Mouse (Mus musculus) CD4-positive, CD25-positive, alpha-beta regulatory T cell, adult 2 months (primary cell): Measurements from ENCODE around the gene Gosr2.
A peak's percentile ranks its signal among the peaks of the same experiment; 100 is the strongest.

Experiments used
- DNase-seq: peaks from one replicate; pipeline ENCODE4 v3.0.0-alpha.2; 2012; ENCODE audit warnings: low read depth, low spot score

Gene Gosr2

GRCm38 (mm10) chr11:103691036-103691435 lies 6.7 kb downstream of the Gosr2 start:
- no peak for DNase-seq

GRCm38 (mm10) chr11:103688980-103689378 lies 8.7 kb downstream of the Gosr2 start:
- no peak for DNase-seq

- no peak for DNase-seq
Observed at GRCm38 (mm10) chr11:103688271-103688979, 9.3 kb downstream of the Gosr2 start.

DNA sequence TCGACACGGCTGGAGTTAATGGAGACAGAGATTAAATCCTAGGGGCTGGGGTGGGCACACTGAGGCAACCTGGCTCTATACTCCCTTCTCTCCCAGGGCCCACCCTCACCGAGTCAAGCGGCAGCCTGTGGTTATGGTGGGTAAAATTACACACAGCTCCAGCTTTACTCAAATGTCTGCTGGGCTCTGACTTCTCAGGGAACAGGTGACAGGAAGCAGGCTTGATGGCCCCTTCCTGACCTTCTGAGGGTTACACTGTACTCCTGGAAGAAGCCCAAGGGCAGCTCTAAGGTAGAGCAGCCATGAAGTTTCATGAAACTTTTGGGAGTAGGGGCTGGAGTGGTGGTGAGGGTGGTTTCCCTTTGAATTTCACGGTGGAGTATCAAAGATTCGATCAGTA lies 11.0 kb downstream of the Gosr2 start:
- no peak for DNase-seq

DNA sequence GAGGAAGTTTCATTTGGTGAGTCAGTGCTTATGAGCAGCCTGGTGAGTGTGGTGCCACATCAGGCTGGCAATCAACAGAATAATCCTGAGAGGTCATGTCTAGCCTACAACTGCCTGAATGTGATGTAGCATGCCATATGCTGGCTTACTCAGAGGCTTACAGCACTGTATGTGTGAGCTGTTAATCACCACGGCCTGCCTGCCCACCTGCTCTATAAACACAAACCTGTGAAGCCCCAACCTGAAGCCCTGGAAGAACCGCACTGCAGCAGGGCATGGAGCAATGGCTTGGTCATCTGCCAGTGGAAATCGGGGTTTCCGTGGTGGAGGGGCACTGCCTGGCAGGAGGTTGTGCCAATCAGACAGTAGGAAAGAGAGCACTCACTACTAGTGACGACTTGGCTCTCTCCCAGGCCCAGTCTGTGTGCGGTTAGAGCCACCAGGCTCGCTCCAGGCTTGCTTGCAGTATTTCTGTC lies 12.4 kb downstream of the Gosr2 start:
- DNase-seq = no peak

DNA sequence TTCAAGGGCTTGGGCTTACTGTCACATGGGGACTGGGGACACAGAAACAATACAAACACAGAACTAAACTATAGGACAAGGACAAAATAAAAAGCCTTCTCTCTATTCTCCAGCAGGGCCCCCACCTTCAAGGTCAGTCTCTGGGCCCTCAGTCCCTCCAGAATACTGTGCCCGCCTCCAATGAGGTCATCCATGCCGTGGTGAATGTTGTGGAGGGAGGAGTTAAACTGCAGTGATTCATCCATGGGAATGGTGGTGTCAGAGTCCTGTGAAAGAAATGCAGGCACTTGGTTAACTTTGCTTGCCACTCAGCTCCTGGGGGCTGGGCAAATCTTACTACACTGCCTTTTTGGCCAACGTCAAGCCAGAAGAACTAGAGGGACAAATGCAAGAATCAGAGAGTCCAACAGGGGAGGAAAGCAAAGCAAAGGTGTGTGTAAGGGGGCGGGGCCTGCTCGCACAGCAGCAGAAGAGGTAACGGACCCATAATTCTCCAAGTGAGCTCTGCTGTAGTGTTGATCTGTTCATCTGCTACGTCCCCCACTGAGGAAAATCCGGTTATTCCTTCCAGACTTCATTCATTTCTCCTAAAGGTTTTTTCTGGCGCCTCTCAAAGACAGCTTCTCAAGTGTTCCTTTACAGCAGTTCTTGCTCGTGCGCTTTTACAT lies 13.9 kb downstream of the Gosr2 start:
- DNase-seq = no peak

DNA sequence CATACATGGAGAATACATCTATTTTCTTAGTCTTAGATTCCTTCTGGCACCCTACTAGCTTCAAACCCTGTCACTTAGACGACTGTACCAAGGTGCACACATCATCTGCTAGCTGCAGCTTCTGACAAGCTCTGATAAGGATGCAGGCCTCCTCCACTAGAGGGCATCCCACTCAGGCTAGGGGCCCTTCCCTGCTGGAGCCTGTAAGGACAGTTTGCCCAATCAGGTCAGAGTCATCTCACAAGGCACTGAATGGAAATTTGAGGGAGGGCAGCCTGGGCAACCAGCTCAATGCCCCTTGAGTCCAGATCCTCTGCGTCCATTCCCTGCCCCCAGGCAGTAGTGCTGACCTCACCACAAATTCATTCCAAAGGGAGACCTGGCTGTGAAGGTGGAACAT lies 20.7 kb downstream of the Gosr2 start:
- peak; percentile 56 for DNase-seq

- DNase-seq = peak; percentile 73
Observed at GRCm38 (mm10) chr11:103675556-103675955, 22.1 kb downstream of the Gosr2 start.

- DNase-seq = no peak
Observed at GRCm38 (mm10) chr11:103666907-103667426, 30.7 kb downstream of the Gosr2 start.

GRCm38 (mm10) chr11:103666181-103666906 lies 31.4 kb downstream of the Gosr2 start:
- DNase-seq = no peak

- DNase-seq = no peak
Observed at GRCm38 (mm10) chr11:103665695-103666094, 32.0 kb downstream of the Gosr2 start.

GRCm38 (mm10) chr11:103663119-103663518 lies 34.6 kb downstream of the Gosr2 start:
- no peak for DNase-seq

DNA sequence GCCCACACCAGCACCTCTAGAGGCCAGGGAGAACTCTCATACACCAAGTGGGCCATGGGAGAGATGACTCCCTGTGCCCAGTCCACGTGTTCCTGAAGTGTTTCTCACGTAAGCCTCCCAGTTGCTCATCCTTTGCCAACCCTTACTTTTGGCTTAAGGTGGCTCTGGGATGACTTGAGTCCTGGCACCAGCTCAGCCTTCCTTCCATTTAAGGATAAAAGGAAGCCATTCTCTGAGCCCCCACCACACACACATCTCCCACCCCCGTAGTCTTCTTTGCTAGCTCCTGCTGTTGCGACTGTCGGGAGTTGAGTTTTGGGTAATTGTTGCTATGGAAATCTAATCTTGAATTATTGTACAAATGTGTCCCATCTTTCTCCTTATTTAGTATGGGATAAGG lies 35.2 kb downstream of the Gosr2 start:
- DNase-seq = no peak

DNA sequence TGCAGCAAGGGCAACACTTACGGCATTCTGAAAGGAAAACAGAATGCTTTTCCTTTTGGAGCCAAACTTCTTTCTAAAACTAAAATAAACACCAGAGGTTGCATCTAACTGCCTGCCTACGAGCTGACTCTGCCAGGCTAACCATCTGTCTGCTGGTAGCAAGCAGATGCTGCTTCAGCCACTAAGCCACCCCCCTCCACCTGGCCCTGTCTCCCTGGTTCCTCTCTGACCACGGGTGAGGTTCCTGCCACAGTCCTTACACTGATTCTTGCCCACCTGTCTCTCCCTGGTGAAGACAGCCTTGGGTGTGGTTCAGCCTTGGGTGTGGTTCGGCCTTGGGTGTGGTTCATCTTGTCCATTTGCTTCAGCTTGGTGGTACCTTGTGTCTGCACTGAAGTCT lies 35.8 kb downstream of the Gosr2 start:
- no peak for DNase-seq

GRCm38 (mm10) chr11:103658189-103658588 lies 39.5 kb downstream of the Gosr2 start:
- DNase-seq = no peak

DNA sequence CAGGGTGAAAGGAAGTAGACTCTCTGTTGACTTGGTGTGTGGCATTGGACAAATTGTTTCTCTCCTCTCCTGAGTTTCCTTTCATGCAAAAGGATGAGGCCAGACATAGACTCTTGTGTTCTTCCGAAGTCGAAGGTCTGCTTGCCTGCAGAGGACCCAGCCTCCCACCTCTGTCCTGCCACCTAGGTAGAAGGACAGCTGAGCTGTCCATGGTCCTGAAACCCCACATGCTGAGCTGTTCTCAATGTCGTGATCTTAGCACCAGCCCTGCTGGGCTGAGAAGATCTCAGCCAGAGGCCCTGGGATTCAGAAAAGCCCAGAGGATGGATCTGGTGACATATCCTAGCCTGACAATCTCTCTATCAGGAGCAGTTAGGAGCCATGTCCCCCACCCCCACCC lies 41.2 kb downstream of the Gosr2 start:
- peak; percentile 44 for DNase-seq

GRCm38 (mm10) chr11:103653359-103653965 lies 44.2 kb downstream of the Gosr2 start:
- DNase-seq = no peak

GRCm38 (mm10) chr11:103651426-103651825 lies 46.3 kb downstream of the Gosr2 start:
- no peak for DNase-seq

DNA sequence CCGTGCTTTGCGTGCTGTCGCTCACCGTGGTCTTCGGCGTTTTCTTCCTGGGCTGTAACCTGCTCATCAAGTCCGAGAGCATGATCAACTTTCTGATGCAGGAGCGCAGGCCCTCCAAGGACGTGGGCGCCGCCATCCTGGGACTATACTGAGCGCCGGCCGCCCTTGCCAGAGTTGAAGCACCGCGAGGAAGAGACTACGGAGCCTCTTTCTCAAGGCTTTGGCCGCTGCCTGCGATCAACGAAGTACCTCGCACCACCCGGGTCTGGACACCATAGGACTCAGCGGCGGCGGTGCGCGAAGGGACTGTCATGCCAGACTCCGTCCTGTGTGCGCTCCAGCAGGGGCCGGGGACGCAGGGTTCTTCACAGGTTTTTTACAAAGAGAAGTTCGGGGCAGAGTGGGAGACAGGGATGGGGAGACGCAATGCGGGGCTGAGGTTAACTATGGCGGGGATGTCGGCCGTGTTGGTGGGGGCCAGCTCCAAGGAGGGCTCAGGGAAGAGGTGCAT lies 47.7 kb downstream of the Gosr2 start:
- DNase-seq = no peak

DNA sequence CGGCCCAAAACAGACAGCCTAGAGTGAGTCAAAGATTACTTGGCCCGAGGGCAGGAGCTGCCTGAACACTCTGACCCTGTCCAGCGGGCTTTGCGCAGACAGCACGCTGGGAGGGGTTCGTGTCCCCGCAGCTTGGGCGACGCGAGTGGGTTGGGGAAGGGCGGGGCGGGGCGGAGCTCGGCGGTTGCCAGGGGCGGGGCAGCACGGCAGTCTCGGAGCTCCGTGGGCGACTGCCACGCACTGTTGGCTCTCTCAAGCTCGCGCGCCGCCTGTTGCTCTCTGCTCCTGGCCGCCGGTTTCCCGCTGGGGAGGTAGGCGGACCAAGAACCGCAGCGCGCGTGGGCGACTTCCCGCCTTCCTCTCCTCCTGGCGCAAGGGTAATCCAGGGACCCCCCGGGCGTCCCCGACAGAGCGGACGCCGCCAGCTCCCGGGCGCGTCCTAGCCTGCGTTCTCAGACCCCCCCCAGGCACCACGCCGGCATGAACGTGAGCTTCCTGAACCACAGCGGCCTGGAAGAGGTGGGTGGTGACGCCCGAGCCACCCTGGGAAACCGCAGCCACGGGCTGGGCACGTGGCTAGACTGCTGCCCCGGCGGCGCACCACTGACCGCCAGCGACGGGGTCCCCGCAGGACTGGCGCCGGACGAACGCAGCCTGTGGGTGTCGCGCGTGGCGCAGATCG lies 48.3 kb downstream of the Gosr2 start, which contains the start of gene Rprml:
Gene Rprml, plus strand, starts transcription at position 270 of the 682 bp plus-strand sequence.
- no peak for DNase-seq

DNA sequence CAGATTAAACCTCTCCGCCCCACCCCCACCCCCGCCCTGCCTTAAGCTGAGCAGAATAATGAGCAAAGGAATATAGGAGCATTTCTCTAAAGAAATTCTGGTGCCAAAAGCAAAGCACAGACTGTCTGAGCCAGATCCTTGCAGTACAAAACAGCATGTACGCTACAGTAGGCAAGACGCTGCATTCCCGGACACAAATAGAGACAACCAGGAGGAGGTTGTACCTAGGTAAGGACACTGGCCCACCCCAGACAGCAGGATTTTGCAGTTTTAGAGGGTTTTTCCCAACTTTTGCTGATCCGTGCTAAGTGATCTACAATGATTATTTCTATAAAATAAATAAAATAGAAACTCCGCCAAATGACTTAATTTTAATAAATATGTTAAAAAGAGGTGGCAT lies 49.0 kb downstream of the Gosr2 start:
- DNase-seq = no peak
